ENCODE assay signal across 8 mouse cellular contexts in the genomic region with DNA sequence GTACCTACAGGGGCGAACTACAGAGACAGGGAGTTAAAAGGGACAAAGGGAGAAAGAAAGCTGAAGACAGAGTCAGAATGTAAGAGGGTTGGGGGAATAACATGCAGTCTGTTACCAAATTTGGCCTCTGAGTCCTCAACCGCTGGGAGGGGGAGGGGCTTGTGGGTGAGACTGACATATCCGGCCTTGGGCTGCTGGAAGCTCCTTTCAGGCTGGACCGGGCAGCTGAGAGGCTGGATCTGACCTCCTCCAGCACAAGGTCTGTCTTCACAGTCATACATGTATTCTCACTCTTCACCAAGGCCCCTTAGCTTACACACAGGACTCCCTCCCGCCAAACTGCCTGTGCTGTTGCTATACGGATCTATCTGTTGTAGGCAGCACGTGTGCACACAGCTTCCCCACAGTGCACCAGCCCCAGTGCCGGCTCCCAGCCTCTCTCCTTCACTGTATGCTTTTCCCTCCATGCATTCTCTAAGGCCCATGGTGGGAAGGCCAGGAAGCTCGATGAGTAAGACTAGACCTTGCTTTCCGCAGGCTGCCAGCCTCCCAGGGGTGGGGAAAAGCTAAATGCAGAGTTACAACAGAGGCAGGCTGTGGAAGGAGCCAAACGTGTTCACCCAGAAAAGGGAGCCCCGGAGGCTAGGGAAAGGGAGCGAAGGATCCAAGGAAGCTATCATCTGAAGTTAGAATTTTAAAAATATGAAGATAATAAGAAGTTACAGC. TPM values are rescaled to one million over a fixed set of nuclear protein-coding genes. Genes with fewer than 3 reads are reported as not detected.
A peak's percentile ranks its signal among the peaks of the same experiment; 100 is the strongest.
DNase-seq lines count a peak whose midpoint lies in the region; ATAC-seq and TF ChIP-seq lines count a peak whose summit lies in the region.

No protein-coding gene starts in this region.

- no peak for TF ChIP-seq EP300 in heart, postnatal 0 days (IDR thresholded peaks at IDR 0.05; ENCODE audit: low read depth)

- H3K27me3 ChIP-seq in embryonic facial prominence, embryonic 12.5 days: no peaks in the 10 kb centered on the region
- no peaks in the 10 kb centered on the region for H3K27me3 ChIP-seq in heart, postnatal 0 days (ENCODE audit: control insufficient read depth, insufficient read depth, low read length)
- H3K27me3 ChIP-seq in splenic B cell, adult 2 months (ENCODE audit: control insufficient read depth, insufficient read depth, low read length, poor library complexity, severe bottlenecking): no peaks in the 10 kb centered on the region

- H3K27ac ChIP-seq in embryonic facial prominence, embryonic 12.5 days: peak overlapping the region; percentile 87
- peak overlapping the region; percentile 99 for H3K27ac ChIP-seq in heart, postnatal 0 days (ENCODE audit: low read depth)

- peak overlapping the region; percentile 18 for H3K4me3 ChIP-seq in embryonic facial prominence, embryonic 12.5 days
- H3K4me3 ChIP-seq in heart, postnatal 0 days (ENCODE audit: low read depth, low read length): peak overlapping the region; percentile 26

- H3K36me3 ChIP-seq in embryonic facial prominence, embryonic 12.5 days: peaks cover 29% of the 10 kb centered on the region
- peaks cover 37% of the 10 kb centered on the region for H3K36me3 ChIP-seq in heart, postnatal 0 days (replicated peaks; ENCODE audit: control insufficient read depth, insufficient read depth, low read length)
- H3K36me3 ChIP-seq in splenic B cell, adult 2 months (ENCODE audit: control insufficient read depth, insufficient read depth, low read length, poor library complexity, severe bottlenecking): peaks cover 8% of the 10 kb centered on the region

- WGBS in embryonic facial prominence, embryonic 12.5 days: 17% methylated on average over 13 of the region's 13 CpGs
- 7% methylated on average over 13 of the region's 13 CpGs for WGBS in heart, postnatal 0 days

- H3K4me2 ChIP-seq in embryonic facial prominence, embryonic 12.5 days (replicated peaks): peak overlapping the region; percentile 41
- peak overlapping the region; percentile 81 for H3K4me2 ChIP-seq in heart, postnatal 0 days (ENCODE audit: low read depth, low read length)

- ATAC-seq in embryonic facial prominence, embryonic 12.5 days (ENCODE audit: insufficient number of reproducible peaks, insufficient read depth, low FRiP score, low TSS enrichment): no peak
- ATAC-seq in heart, postnatal 0 days (ENCODE audit: insufficient read depth, low read depth): peak; percentile 25; the same call in 1 of the 2 replicates
- ATAC-seq in megakaryocyte, adult 5-6 weeks (ENCODE audit: poor library complexity, severe bottlenecking): 0 out of 2 replicates have a peak, but pooled peaks have one; percentile 9

- TF ChIP-seq CTCF in heart, postnatal 0 days (IDR thresholded peaks at IDR 0.05; ENCODE audit: low read depth): no peak

- peaks cover 50% of the 10 kb centered on the region for H3K4me1 ChIP-seq in embryonic facial prominence, embryonic 12.5 days
- H3K4me1 ChIP-seq in heart, postnatal 0 days (ENCODE audit: control insufficient read depth, insufficient read depth): peaks cover 51% of the 10 kb centered on the region

- DNase-seq in B cell, adult 2 months: peak; percentile 65 to 66
- peak; percentile 85 for DNase-seq in NIH3T3 (ENCODE audit: low read depth)
- DNase-seq in heart, postnatal 0 days (ENCODE audit: low spot score): peak; percentile 78
- peak; percentile 89 for DNase-seq in kidney, postnatal 14 days
- DNase-seq in splenic B cell, adult 2 months (ENCODE audit: low read depth, low spot score): peak; percentile 54
- DNase-seq in layer of hippocampus, postnatal 25 days (ENCODE audit: extremely low spot score in 1 of 2, low spot score in 1 of 2): no peak

- H3K9me3 ChIP-seq in embryonic facial prominence, embryonic 12.5 days: no peaks in the 10 kb centered on the region
- H3K9me3 ChIP-seq in heart, postnatal 0 days (replicated peaks; ENCODE audit: control insufficient read depth, low read length): no peaks in the 10 kb centered on the region

- peak overlapping the region; percentile 47 for H3K9ac ChIP-seq in embryonic facial prominence, embryonic 12.5 days
- H3K9ac ChIP-seq in heart, postnatal 0 days (replicated peaks; ENCODE audit: low read depth, low read length): peak overlapping the region; percentile 44

RNA-seq across cellular contexts. Expression of a gene that starts 3.3 kb away (rescaled TPM):
- 43.5 and 49.9 TPM in 2 replicates for polyA plus RNA-seq in embryonic facial prominence, embryonic 12.5 days (2016; fragmentation: Nextera tagmentation; extraction: Ambion mirVana)
- 30.1 and 46.3 TPM in 2 replicates for total RNA-seq in heart, postnatal 0 days (2014; rRNA removed; ENCODE audit: low replicate concordance)
- polyA plus RNA-seq in heart, postnatal 0 days (2015; fragmentation: Nextera tagmentation; extraction: Ambion mirVana): 49.1 and 53.4 TPM in 2 replicates
- 29.4 and 33.0 TPM in 2 replicates for total RNA-seq in megakaryocyte, adult 5-6 weeks (2015)
- total RNA-seq in megakaryocyte, adult 5-6 weeks (2017): 84.6 and 101 TPM in 2 replicates
- 10 to 100 TPM; 58.8 to 71.2 TPM for total RNA-seq in layer of hippocampus, postnatal 25 days (2021)

RNA-seq across cellular contexts. Expression of a gene that starts 3.7 kb away (rescaled TPM):
- 71.0 and 73.9 TPM in 2 replicates for polyA plus RNA-seq in embryonic facial prominence, embryonic 12.5 days (2016; fragmentation: Nextera tagmentation; extraction: Ambion mirVana)
- 141 and 185 TPM in 2 replicates for total RNA-seq in heart, postnatal 0 days (2014; rRNA removed; ENCODE audit: low replicate concordance)
- 67.1 and 77.2 TPM in 2 replicates for polyA plus RNA-seq in heart, postnatal 0 days (2015; fragmentation: Nextera tagmentation; extraction: Ambion mirVana)
- 226 and 299 TPM in 2 replicates for total RNA-seq in megakaryocyte, adult 5-6 weeks (2015)
- total RNA-seq in megakaryocyte, adult 5-6 weeks (2017): 408 and 426 TPM in 2 replicates
- total RNA-seq in layer of hippocampus, postnatal 25 days (2021): 10 to 100 TPM; 40.9 to 47.3 TPM

RNA-seq across cellular contexts. Expression of a gene that starts 19.7 kb away (rescaled TPM):
- polyA plus RNA-seq in embryonic facial prominence, embryonic 12.5 days (2016; fragmentation: Nextera tagmentation; extraction: Ambion mirVana): 33.8 and 37.7 TPM in 2 replicates
- total RNA-seq in heart, postnatal 0 days (2014; rRNA removed; ENCODE audit: low replicate concordance): 12.4 and 21.1 TPM in 2 replicates
- polyA plus RNA-seq in heart, postnatal 0 days (2015; fragmentation: Nextera tagmentation; extraction: Ambion mirVana): 10.8 and 10.9 TPM in 2 replicates
- total RNA-seq in megakaryocyte, adult 5-6 weeks (2015): 18.6 and 20.8 TPM in 2 replicates
- total RNA-seq in megakaryocyte, adult 5-6 weeks (2017): 8.2 and 24.7 TPM in 2 replicates
- 10 to 100 TPM; 40.9 to 42.7 TPM for total RNA-seq in layer of hippocampus, postnatal 25 days (2021)

RNA-seq across cellular contexts. Expression of a gene that starts 19.9 kb away (rescaled TPM):
- 32.0 and 34.0 TPM in 2 replicates for polyA plus RNA-seq in embryonic facial prominence, embryonic 12.5 days (2016; fragmentation: Nextera tagmentation; extraction: Ambion mirVana)
- total RNA-seq in heart, postnatal 0 days (2014; rRNA removed; ENCODE audit: low replicate concordance): 11.0 and 16.7 TPM in 2 replicates
- 14.0 TPM in 2 replicates for polyA plus RNA-seq in heart, postnatal 0 days (2015; fragmentation: Nextera tagmentation; extraction: Ambion mirVana)
- 8.4 and 8.5 TPM in 2 replicates for total RNA-seq in megakaryocyte, adult 5-6 weeks (2015)
- 9.5 and 9.8 TPM in 2 replicates for total RNA-seq in megakaryocyte, adult 5-6 weeks (2017)
- 10 to 100 TPM; 60.8 to 64.4 TPM for total RNA-seq in layer of hippocampus, postnatal 25 days (2021)

RNA-seq across cellular contexts. Expression of a gene that starts 25.5 kb away (rescaled TPM):
- polyA plus RNA-seq in embryonic facial prominence, embryonic 12.5 days (2016; fragmentation: Nextera tagmentation; extraction: Ambion mirVana): 1.5 and 2.1 TPM in 2 replicates
- total RNA-seq in heart, postnatal 0 days (2014; rRNA removed; ENCODE audit: low replicate concordance): not detected in 2 replicates
- 1.2 TPM in 1 of 2 replicates, not detected in the other for polyA plus RNA-seq in heart, postnatal 0 days (2015; fragmentation: Nextera tagmentation; extraction: Ambion mirVana)
- not detected in 2 replicates for total RNA-seq in megakaryocyte, adult 5-6 weeks (2015)
- not detected in 2 replicates for total RNA-seq in megakaryocyte, adult 5-6 weeks (2017)
- total RNA-seq in layer of hippocampus, postnatal 25 days (2021): not detected

Comparison
In these comparisons a context has a peak if more than half of its experiments do, and no peak if none do; other contexts are left out.
1. DNase-seq: peak in B cell, adult 2 months (2 of 2), NIH3T3 (single experiment), heart, postnatal 0 days (single experiment), kidney, postnatal 14 days (single experiment) and splenic B cell, adult 2 months (single experiment); none in layer of hippocampus, postnatal 25 days (0 of 2).